Mouse (Mus musculus) left cerebral cortex, postnatal 10 days (tissue): Measurements from ENCODE around the gene Rfx4. TPM values are rescaled to one million over a fixed set of nuclear protein-coding genes. Genes with fewer than 3 reads are reported as not detected.

Source experiments
- DNase-seq, 2 experiments: peaks; one replicate each; pipeline ENCODE4 v3.0.0; 2021 to 2022; ENCODE audit warnings: low spot score in 2 of 2, mixed read lengths in 1 of 2; ENCODE audit errors: extremely low spot score in 1 of 2
- intact Hi-C: fragments of 180-260 bp; cut with DNase I; formaldehyde crosslinking; loops from one replicate; pipeline ENCODE4 v1.15.1; 2025
- total RNA-seq, 2 experiments: library from RNA; stranded (reverse); gene quantifications; 2 replicates each; pipeline ENCODE4 v1.2.3; 2021

The Rfx4 gene
- total RNA-seq, 2 experiments from 2014 or later, result 7.8 to 10.2 TPM

GRCm38 (mm10) chr10:84803216-84803844 lies 47.5 kb downstream of the Rfx4 start:
- DNase-seq, result peak in 1 of 2 experiments; percentile 8
- intact Hi-C loops, result no loop called here

GRCm38 (mm10) chr10:84805576-84805975 lies 49.7 kb downstream of the Rfx4 start:
- DNase-seq, result no peak
- intact Hi-C loops, result no loop called here

DNA sequence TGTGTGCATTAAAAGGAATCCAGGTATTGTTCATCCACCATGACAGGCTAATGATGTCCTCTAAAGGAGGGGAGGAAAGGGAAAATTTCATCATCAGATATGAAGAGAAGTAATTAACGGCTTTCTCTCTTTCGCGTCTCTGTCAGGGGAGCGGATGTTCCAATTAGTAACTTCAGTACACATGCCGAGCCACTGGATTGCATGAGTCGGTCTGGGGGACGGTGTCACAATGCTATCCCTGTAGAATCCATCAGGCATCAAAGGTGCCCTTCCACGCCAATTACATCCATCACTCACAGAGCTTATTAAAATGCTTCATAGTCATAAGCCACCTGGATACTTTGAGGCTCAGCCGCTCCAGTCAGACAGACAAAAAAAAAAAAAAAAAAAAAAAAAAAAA lies 51.3 kb downstream of the Rfx4 start:
- intact Hi-C loops, result no loop called here
- no peak for DNase-seq

DNA sequence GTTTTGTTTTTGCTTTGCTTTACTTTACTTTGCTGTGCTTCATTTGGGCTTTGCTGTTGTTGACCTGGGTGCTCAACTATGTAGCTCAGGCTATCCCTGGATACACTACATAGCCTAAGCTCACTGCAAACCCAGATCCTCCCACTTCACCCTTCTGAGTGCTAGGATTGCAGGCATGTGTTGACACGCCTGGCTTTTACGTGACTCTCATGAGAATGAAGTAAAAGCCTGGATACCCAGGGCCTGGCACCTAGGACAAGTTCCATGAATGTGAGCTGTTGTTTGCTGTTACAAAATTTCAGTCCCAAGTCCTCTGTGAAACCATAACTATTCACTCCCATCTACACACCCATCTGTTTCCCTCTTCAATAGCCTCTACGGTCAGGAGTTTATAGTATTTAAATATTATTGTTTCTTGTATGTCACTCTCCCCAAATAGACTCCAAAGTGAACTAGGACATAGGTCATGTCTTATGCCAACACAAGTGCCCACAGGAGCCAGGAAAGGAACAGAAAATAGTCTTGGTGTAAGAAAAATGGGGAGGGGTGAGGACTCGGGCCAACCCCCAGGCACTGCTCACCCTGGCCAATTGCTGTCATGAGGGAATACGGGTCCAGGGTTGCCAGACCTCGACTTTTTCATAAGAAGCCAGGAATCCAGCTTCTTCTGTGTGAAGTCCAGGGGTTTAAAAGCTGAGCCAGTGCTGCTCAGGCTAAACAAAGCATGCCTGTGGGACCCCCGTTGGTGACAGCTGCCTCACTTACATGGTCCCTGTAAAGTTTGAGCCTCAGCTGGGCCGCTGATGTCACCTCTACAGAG lies 54.4 kb downstream of the Rfx4 start:
- peak in 1 of 2 experiments; percentile 27 for DNase-seq
- intact Hi-C loops, result no loop called here

DNA sequence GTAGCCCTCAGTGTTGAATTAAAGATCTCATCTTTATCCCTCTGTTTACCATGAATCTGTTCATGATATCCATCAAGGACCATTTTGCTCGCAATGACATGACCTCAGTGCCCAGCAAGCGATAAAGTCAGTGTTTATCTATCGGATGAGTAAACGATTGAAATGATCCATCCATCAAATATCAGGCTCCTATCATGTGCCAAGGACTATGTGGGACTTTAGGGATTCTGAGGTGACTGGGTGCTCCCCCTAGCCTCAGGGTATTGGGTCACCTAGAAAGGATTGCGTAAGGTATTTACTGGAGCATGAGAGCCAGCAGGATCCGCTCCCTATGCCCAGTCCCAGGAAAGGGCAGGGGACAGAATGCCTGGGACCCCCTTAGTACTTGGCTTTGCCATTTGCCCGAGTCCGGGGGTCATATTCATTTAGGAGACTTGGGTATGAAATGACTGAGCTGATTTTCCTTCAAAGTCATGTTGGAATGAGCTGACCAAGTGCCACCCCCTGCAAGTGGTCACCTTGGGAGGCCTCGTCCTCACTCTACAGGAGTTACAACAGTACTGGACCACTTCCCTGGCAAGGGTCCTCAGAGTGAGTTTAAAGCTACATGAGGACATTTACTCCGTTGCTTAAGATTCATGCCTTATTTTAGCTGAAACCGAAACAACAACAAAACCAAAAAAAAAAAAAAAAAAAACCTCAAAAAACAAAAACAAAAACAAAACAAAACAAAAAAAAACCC lies 55.5 kb downstream of the Rfx4 start:
- no peak for DNase-seq
- intact Hi-C loops, result no loop called here

DNA sequence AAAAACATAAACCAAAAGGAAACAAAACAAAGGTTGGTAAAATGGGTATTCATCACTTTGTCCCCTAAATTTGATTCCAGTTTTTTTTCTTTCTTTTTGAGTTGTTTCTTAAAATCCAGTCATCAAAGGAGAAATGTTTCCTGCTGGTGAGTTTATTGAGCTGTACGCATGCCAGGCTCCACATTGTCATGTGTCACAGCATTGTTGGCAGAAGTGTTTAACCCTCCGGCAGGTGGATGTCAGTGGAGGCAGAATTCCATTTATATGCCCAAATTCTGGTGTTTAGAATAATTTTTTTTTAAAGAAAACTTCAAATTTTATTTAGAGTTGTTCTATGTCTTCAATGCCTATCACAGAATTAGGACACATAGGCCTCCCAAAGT lies 56.0 kb downstream of the Rfx4 start:
- DNase-seq, result no peak
- intact Hi-C loops, result no loop called here

DNA sequence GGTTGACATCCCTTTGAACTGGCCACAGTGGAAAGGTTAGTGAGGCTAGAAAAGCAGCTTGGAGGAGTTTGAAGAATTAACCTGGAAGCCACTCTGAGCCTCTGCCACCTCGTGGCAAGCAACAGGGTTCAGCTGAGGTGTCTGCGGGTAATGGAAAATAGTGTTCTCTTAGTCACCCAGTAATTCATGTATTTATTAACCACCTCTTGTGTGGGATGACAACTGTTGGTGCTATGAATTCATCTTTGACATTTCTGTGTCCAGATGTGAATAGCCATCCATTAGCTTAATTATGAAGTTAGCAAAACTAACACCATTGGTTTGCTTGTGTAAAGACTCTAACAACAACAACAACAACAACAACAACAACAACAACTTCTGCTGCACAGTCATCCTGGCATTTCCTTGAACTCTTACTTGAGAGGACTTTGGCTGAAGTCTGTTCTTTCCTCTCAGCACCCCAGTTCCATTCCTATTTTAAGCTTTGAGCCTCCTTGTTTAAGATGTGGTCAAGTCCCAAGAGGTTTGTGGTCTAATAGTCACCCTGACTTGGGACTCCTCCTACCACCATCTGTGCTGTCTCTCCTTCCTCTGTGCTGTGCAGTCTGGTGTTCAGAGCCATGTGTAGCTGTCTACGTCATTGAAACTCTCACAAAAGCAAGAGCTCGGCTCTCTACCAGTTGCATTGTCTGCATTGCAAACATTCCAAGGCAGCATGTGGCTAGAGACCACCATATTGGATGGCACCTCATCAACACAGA lies 60.0 kb downstream of the Rfx4 start:
- intact Hi-C loops, result no loop called here
- DNase-seq, result no peak

- no peak for DNase-seq
- intact Hi-C loops, result no loop called here
These were observed 61.4 kb downstream of the Rfx4 start for GRCm38 (mm10) chr10:84817086-84817869.

GRCm38 (mm10) chr10:84819669-84820068 lies 63.8 kb downstream of the Rfx4 start:
- intact Hi-C loops, result no loop called here
- DNase-seq, result peak in 1 of 2 experiments; percentile 13

DNA sequence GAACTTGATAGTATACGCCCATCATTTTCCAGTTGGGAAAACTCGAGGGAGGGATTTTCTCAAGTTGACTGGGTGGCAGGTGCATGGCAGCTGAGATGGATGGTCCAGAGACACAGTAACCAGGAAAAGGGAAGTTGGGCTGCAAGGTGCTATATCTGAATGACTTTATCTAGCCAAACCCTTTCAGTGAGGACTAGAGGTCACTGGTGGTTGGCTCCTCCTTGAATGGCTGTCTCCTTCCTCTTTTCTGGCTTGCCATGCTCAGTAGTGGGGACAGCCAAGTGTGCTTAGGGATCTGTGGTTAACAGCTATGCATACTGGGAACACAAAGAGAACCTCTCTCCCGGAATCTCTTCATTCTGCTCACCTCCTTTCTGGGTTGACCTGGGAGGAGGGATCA lies 64.4 kb downstream of the Rfx4 start:
- intact Hi-C loops, result no loop called here
- no peak for DNase-seq

GRCm38 (mm10) chr10:84822741-84823151 lies 66.9 kb downstream of the Rfx4 start:
- no peak for DNase-seq
- intact Hi-C loops, result no loop called here

DNA sequence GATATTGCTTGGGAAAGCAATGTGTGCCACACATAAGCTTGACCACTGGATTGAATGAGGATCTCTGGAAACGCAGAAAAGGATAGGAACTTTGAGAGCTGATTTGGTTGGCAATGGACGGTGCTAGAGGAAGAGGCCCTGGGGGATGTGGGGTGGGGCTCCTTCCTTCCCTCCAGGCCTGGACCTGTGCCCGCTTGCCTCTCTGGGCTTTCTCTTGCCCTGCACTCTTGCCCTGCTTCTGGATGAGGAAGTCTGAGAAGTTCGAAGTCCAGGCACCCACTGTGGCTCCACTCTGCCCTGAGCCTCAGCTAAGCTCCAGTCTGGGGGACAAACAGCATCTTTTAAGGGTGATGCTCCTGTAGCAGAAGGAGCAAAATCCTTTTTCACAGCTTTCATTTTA lies 67.8 kb downstream of the Rfx4 start:
- DNase-seq, result peak in 1 of 2 experiments; percentile 55
- intact Hi-C loops, result no loop called here

GRCm38 (mm10) chr10:84829009-84829408 lies 73.1 kb downstream of the Rfx4 start:
- intact Hi-C loops, result no loop called here
- DNase-seq, result no peak

DNA sequence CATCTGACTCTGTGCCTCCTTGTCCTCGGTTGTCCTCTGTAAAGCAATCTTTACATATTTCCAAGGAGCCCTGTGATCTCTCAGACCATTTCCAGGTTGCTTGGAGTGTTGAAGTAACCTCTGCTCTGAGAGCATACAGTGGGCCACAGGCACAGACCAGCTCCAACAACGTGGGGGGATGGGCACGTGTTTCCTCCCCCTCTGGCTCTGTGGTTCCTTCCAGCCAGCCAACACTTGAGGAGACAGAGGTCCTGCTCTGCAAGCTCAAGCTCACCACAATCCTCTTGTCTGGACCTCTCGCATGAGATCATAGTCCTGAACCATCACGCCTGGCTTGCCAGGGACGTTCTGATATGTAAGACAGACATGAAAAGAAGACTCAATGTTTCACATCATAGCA lies 79.7 kb downstream of the Rfx4 start:
- no peak for DNase-seq
- intact Hi-C loops, result no loop called here

DNA sequence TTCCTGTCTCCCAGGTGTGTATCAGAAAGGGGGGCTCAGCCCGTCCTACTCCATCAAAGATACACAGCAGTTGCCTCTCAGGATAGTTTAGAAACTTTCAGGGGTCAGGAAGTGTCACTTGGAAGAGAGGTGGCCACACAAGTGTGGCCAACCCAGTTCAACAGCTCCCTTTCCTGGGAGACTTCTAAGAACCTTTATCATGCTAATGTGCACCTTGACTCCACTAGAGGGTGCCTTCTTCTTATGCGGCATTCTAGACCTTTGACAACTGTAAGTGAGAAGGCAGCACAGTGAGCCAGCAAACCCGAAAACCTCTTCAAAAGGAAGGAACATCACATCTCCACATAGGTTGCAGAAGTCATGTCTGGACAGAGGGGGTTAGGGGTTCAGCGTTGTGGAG lies 80.2 kb downstream of the Rfx4 start:
- no peak for DNase-seq

DNA sequence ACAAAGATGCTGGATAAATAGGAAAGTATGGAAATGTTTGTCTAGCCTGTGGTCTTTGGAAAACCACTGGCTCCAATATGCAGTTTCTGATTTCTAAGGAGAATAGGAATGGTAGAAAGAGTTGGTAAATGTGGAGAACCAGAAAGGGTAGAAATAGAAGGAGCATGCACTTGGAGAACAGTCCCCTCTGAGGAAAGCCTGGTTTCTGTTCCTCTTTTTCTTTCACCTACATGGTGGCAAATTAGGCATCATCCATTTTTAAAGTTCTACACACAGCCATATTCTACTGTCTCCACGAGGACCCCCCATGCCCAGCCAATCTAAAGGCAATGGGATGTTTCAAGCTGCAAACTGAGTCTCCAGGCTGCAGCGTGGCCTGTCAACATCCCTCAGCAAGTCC lies 81.5 kb downstream of the Rfx4 start:
- intact Hi-C loops, result no loop called here
- no peak for DNase-seq

More for the DNA sequence above, 80.2 kb downstream of the Rfx4 start:
- intact Hi-C loops, result no loop called here

GRCm38 (mm10) chr10:84838850-84839473 lies 83.1 kb downstream of the Rfx4 start:
- no peak for DNase-seq
- intact Hi-C loops, result no loop called here

DNA sequence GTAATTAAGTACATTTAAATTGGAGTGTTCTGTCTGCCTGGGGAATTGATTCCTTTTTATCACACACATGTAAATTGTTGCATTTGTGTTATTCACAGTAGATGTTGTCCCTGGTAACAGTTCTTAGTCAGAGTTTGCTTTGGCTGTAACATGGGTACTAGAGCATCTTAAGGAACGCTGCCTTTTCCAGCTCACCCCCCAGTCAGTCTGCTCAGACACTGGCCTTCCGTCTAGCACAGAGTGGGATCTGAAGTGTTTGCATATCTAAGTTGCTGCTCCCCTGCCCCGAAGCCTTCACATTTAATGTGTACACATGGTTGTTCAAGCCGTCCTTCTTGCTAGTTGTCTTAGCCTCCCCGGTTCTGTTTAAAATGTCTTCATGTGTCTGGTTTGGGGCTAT lies 90.8 kb downstream of the Rfx4 start:
- intact Hi-C loops, result no loop called here
- DNase-seq, result no peak
